Mouse (Mus musculus) gastrocnemius, adult 8-10 months (tissue): ENCODE data around the gene Mapk9. TPM values are rescaled to one million over a fixed set of nuclear protein-coding genes. Genes with fewer than 3 reads are reported as not detected.

Experiments
- DNase-seq, 2 experiments: peaks; one replicate each; pipeline ENCODE4 v3.0.0; 2022; ENCODE audit warnings: low spot score in 2 of 2
- total RNA-seq, 4 experiments: library from RNA; stranded (reverse); gene quantifications; 2 replicates each; pipeline ENCODE4 v1.2.4; 2022

The Mapk9 gene
- total RNA-seq, 4 experiments from 2014 or later, result 45.2 to 65.2 (median 53.8) TPM

DNA sequence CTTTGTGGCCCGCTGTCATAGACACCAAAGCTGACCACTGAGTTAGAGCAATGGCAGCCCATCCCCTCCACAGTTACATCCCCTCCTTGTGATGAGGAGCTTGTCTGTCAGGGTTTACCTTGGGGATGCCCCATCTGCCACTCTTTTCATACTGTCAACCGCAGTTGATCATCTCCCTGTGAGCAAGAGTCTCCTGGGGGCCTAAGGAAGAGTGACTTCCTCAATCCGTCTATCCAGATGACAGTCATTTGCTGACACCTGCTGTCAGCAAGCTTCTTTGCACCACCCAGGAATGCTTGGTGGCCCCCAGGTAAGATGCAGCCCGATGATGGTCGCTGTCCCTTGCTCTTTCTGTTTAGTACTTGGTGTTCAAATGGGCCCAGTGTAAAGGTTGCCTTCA lies 41.9 kb downstream of the Mapk9 start:
- DNase-seq, result no peak

DNA sequence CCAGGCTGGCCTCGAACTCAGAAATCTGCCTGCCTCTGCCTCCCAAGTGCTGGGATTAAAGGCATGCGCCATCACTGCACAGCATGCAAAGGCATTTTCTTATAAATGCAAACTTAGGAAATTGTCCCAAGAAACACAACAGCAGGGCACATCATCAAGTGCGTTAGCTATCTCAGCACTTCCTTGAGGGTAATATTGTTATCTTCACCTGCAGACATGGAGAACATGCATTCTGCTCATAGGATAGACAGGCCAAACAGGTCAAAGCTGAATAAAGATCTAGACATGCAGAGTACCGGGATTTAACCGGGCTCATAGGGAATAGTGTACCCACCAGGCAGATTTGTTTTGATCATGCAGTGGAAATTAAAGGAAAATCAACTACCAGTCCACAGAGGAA lies 45.4 kb downstream of the Mapk9 start:
- DNase-seq, result no peak

GRCm38 (mm10) chr11:49893806-49894205 lies 47.3 kb downstream of the Mapk9 start:
- DNase-seq, result no peak

DNA sequence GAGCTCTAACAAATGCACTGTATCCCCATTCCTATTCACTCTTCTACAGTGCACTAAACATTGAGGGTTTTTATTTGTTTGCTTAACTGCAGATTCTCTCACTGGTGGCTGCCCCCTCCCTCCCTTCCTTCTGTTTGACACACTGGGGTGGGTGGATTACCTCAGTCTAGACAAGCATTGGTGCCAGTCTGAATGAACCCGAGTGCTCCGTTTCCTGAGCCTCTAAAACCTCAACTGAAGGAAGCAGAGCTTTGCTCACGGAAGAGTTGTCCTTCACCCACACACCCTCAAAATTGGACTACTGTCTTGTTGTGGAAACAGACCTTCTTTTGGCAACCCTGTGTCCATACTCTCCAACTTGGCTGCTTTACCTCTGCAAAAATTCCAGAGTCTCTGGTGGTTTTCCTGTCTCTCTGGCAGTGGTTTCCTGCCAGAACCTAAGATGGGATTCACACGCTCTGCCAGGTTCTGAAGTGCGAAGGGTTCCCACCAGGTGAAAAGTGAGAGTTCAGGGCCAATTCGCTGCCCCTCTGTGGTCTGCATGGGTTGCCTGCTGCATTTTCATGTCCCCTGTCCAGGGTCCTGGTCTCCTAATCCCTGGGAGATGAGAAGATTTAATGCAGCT lies 49.5 kb downstream of the Mapk9 start:
- DNase-seq, result no peak

- DNase-seq, result no peak
Observed at GRCm38 (mm10) chr11:49900043-49900442, 53.5 kb downstream of the Mapk9 start.

DNA sequence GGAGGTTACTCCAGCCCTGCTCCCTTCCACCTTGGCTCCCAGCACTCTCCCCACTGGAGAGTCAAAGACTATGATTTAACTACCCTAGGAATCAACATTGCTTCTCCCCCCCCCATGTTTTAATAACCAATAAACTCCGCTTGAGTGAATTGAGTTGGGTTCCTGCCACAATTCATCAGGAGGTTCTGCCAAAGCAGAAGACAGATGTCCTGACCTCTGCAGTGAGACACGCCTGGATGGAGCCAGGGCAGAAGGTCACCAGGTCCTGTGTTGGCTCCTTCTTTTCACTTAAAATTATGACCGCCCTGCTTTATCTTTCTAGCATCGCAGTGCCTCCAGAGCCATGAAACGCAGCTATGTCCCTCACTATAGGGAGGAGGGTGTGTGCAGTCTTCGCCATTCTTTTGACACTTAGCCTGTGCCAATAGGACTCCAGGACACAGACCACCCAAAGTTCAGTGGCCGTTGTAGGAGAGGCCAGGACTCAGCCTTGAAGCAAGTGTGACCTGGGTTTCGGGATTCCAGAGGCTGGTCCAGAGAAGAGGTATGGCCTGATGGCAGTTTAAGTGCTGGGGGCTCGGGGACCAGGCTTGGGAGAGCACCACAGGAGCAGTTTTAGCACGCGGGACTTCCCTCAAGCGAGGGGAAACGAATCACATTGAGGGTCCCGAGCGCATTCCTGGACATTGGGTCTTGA lies 54.6 kb downstream of the Mapk9 start:
- DNase-seq, result no peak

DNA sequence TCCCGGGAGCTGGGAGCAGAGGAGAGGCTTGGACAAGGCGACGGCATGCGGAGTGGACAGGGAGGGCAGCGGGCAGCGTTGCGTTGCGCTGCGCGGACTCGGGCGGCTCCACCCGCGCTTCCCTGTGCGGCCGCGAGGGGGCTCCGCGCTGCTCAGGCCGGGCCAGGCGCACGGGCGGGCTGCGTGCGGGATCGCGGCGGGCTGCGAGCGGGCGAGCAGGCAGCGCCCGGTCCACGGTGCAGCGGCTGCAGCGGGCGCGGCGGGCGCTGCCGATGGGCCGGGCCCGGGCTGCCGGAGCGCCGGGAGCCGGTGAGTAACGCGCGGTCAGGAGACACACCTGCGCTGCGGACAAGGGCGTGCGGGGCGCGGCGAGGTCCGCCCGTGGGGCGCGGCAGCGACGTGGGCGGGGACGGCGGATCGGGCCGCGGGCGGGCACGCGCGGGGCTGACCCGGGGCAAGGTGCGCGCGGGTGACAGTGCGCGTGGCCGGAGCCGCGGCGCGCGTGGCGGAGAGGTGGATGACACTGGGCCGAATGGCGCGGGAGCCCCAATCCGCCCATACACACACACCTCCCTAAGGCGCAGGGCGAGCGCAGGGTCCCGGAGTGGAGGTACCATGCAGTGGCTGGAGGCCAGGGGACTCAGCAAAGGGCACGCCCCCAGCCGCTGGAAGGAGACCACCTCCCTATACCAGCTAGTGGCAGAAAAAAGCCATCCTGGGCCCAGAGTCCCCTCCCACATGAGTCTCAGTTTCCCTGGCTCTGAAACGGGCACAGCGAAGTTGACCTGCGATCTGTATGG lies 55.3 kb downstream of the Mapk9 start, which contains the start of gene Rasgef1c:
Gene Rasgef1c, plus strand, starts transcription at position 177 of the 800 bp plus-strand sequence.
- DNase-seq, result peak; percentile 33 to 47

DNA sequence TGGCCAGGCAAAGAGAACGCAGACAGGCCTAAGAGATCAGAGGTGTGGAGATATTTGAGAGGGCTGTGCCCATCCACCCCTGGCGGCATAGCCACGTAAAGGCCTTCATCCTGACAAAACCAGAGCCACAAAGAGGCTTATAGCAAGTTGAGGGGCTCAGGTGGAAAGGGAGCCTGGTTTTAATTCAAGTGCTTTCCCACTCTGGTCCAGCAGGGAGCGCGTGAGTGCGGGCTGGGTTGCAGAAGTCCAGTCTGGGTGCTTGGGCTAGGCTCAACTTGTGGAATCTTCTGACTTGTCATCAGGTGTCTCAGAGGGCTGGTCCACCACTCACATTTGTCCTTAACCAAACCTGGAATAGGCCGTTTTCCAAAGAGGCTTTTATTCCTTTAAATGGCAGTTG lies 56.8 kb downstream of the Mapk9 start:
- DNase-seq, result peak; percentile 13 to 20

DNA sequence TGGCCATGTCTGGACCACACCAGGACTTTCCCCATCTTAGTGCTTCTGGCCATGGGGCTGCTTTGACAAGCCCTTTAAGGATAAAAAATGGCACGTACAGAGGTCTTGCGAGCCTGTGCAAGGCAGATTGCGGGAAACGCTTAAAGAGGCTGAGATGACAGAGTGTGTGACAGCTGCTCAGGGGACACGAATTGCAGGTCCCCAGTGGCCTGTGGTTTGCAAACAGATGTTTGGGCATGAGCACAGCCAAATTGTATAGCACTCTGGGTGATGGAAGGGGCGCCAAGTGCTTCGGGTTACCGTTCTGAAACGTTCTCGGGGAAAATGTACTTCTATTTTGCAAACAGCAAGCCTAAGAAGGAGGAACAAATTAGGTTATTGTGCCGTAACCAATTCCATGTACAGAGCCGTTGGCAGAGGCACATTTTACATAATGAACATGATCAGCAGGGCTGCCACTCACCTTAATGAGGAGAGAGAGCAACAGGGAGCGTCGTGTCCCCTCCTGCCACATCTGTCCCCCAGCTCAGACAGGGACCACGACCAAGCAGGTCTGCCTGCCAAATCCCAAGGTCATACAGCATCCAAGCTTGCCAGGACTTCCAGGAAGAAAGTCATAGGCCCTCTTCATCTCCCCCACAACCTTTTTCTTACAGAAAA lies 72.1 kb downstream of the Mapk9 start:
- DNase-seq, result no peak

DNA sequence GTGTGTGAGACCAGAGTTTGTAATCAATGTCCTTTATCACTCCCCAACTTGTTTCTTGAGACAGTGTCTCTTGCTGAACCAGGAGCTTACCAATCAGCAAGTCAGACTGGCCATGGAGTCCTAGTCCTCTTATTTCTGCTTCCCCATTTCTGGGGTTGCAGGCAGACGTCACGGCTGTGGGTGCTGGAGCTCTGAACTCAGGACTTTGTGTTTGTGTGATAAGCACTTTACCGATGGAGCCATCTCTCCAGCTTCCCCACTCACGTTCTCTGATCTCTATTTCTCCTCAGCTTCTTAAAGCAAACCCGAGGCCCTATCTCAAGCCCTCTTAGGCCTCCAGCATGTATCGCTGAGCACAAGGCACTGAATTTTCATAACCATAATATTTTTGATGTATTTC lies 72.8 kb downstream of the Mapk9 start:
- no peak for DNase-seq

DNA sequence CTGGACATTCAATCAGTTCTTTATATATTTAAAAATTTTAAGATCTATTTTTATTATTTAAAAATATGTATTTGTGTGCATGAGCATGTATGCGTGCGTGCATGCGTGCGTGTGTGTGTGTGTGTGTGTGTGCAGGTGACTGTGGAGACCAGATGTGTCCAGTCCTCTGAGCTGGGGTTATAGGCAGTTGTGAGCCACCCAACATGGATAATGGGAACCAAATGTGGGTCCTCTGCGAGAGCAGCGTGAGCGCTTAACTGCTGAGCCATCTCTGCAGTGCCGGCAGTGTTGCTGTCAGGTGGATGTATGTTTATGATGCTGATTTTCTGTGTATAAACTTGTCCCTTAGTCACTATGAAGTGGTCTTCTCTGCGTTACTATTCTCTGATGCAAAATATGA lies 77.0 kb downstream of the Mapk9 start:
- DNase-seq, result no peak

DNA sequence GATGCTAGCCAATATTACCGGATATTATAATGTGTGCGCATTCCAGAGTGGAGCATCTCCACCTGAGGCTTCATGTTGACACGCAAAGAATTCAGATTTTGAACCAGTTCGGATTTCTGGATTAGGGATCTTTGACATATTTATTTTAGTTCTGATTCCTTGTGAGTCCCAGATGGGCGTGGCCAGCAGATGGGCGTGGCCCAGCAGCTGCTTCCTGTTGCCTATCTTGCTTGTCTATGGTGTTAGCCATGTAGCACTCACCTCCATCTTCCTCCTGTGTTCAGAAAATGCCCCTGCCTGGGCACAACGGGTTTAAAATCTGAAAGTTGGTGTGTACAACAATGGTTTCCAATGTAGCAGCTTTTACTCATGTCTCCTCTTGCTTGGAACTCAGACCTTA lies 79.6 kb downstream of the Mapk9 start:
- no peak for DNase-seq

GRCm38 (mm10) chr11:49927169-49927568 lies 80.6 kb downstream of the Mapk9 start:
- no peak for DNase-seq

- DNase-seq, result no peak
Observed at GRCm38 (mm10) chr11:49927670-49928069, 81.1 kb downstream of the Mapk9 start.

DNA sequence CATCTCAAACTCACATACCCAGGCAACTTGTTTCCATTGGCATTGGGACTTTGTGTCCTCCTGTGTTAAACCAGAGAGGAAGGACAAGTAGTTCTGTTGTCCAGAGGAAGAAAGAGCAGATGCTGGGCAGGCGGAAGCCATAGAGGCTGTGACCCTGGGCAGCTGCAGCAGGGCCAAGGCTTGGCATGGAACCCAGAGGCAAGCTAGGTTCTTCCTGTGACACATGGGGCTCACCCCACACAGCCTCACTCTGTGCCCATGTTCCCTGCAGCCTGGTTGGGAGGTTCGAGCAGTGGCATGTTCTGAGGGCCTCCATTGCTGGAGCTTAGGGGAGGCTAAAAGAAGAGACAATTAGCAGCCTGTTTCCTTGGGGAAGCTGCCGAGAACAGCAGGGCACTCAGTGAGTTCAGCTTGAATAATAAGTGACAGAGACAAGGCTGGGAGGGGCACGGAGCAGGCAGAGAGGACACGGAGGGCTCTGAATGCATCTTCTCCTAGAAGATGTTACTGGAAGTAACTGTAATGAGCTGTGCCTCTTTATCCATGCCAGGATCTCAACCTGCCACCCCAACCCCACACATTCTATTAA lies 84.6 kb downstream of the Mapk9 start:
- DNase-seq, result no peak

DNA sequence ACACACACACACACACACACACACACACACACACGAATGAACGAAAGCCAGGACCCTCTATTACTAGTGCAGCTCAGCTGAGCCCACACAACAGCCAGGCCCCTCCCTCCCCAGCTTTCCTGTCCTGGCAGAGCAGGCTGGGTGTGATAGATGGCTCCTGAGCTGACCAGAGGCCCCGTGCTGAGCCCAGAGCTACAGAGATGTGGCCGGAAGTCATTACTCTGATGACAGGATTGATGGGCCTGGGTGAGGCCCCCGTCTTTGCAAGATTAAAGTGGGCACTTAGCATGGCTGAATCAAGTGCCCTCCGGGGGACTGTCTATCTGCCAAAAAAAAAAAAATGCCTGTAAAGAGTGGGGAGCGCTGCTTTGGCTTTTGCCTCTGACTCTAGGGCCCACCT lies 85.3 kb downstream of the Mapk9 start:
- DNase-seq, result no peak

DNA sequence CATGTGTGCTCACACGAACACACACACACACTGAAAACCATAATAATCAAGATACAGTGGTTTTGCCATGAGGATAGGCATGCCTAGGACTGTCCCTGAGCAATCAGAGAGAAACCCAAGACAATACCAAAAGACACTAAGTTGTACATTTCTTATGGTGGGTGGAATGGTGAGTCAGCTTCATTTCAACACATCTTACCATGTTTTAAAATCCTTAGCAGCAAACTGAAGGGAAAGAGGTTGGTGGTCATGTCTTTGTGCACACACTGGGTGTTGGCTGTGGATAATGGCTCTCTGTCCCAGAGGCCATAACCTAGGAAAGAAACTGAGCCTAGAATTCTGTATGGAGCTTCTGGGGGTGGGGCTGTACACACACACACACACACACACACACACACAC lies 87.3 kb downstream of the Mapk9 start:
- DNase-seq, result no peak

DNA sequence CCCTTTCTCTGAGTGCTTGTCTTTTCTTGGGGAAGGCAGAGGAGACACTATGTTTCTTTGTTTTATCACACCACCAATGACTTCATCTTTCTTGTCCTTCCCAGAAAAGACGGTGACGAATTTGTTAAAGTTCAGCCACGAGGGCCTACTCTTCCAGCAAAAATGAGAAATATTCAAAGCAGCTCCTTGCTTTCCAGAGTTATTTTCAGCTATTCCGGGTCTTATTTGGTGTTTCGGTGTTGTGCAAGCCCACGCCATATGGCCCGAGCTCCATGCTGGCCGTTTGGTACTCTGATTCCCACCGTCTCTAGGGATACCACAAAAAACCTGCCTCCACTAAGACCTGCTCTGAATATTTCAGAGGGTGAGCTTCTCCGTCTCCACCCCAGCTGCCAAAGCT lies 87.8 kb downstream of the Mapk9 start:
- no peak for DNase-seq
